Mouse (Mus musculus) testis, adult 2 months (tissue): ENCODE data around the gene Ggt5.

Source experiments
- CTCF ChIP-seq: fragments of 200-500 bp; IDR thresholded peaks from 2 replicates; pipeline ENCODE4 v1.5.1; 2012; ENCODE audit warnings: low read depth, mild to moderate bottlenecking, inconsistent platforms, low read length, moderate library complexity; ENCODE audit not compliant: control insufficient read depth, insufficient read depth, insufficient replicate concordance
- POLR2A ChIP-seq: fragments of 200-500 bp; IDR thresholded peaks from 2 replicates; pipeline ENCODE4 v1.6.1; 2012; ENCODE audit warnings: low read depth, mild to moderate bottlenecking, inconsistent platforms, low read length, moderate library complexity; ENCODE audit not compliant: control insufficient read depth

DNA sequence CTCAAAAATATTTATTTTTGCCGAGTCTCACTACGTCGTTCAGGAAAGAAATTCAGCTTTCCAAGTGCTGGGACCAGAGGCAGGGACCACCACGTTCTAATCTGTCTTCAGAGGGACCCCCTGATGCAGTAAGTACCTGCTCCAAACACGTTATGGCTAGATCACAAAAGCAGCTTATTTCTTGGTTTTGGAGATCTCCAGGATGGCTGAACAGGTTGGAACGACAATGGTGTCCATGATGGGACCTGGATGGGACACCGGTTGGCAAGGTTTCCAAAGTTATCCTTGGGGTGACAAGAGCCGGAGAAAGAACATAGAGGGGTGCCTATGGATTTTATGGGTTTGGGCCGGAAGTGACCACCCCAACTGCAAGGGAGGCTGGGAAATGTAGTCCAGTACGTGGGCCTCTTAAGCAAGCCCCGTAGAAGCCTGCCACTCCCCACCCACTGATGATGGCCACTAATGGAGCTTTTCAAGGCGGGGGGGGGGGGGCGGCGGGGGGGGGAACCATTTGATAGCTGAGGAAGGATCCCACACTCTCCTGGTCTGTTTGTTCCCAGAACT is 44.5 kb downstream of the Ggt5 start:
- TF ChIP-seq CTCF: no peak
- no peak for TF ChIP-seq POLR2A
